Mouse (Mus musculus): ENCODE measurements around the gene Fmnl3.

DNA sequence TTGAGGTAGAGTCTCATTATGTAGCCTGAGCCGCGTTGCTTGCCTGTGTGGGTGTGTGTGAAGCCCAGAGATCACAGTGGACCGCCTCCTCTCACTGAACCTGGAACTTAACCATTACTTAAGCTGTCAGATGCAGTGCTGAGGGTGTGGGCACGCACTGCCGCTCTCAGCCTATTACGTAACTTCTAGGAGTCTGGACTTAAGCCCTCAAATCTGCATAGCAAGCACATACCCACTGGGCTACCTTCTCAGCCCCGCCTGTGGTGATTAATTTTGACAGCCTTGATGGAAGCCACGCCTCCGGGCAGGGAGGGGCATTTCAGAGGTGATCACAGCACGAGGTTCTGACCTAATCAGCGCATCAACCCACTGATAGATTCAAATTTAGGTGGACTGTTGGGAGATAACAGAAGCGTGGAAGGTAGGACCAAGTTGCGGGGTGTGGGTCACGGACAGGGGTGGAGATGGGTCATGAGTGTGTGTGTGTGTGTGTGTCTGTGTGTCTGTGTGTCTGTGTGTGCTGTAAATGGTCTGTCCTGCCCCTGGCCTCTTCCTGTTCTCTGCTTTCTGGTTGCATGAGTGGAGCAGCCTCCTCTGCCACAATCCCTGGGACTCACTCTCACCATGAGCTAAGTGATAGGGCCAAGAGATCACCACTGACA, 85.6 kb downstream of the Fmnl3 start:
- TF ChIP-seq GATA1 (IDR thresholded peaks at IDR 0.05; ENCODE audit: borderline replicate concordance, low read length) (no peak), FLI1 (IDR thresholded peaks at IDR 0.05; ENCODE audit: low read length) (no peak)
